Mouse (Mus musculus) spleen, embryonic (tissue): ENCODE data around the gene Rasgef1a.

Experiments
- CTCF ChIA-PET: fragments of 350-600 bp; sonication (Branson Sonifier 250); formaldehyde crosslinking; loops from one replicate; lab custom pipeline; 2022; lab: Charles Lee

Gene Rasgef1a

DNA sequence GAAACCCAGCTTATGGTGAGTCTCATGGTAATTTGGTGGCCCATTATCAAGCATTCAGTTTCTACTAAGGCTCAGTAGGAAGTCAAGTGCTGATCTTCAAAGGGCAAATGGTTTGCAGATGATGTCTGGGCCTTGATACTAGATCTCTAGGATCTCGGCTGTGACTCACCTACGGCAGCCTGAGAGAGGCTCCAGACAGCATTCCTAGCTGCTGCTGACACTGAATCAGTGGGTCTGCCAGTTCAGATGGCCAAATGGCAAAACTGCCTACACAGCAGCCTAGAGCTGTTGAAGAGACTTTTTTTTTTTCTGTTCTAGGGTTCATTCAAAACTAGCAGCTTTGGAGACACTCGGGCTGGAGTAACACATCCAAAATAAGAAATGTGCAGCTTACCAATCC is 15.8 kb downstream of the Rasgef1a start:
- CTCF ChIA-PET = no interaction called here

DNA sequence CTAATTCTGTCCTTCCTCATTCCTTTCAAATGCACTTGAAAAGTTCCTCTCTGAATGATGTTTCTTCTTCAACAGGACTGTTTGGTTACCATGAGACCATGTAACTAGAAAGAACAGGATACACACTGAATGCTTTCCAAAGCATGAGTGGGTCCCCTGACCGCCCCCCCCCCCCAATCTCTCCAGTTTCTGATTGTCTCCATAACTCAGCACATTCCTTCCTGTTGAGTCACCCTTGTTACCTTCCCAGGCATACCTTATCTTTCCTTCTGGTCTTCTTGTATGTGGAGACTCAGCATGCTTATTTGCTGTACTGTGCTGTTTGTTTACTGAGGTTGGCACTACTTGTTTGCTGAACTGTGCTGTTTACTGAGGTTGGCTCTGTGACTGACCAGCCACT is 20.2 kb downstream of the Rasgef1a start:
- CTCF ChIA-PET = no interaction called here

DNA sequence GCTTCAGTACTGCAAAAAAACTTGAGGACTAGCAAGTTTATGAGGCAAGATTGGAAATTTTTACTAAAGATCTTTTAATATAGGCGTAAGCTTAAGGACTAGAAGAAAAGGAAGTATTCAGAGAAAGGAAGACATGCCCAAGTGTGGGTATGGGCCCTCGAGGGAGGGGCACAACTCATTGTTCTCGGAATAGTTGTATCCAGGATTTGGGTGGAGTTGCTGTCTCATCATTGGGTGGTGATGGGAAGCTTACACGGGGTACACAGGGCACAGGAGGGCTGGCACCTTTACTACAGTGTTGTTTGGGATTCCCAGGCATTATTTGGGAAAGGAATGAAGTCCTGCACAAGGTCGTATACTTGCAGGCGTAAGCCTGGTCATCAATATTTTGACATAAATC is 24.4 kb downstream of the Rasgef1a start:
- CTCF ChIA-PET = no interaction called here

DNA sequence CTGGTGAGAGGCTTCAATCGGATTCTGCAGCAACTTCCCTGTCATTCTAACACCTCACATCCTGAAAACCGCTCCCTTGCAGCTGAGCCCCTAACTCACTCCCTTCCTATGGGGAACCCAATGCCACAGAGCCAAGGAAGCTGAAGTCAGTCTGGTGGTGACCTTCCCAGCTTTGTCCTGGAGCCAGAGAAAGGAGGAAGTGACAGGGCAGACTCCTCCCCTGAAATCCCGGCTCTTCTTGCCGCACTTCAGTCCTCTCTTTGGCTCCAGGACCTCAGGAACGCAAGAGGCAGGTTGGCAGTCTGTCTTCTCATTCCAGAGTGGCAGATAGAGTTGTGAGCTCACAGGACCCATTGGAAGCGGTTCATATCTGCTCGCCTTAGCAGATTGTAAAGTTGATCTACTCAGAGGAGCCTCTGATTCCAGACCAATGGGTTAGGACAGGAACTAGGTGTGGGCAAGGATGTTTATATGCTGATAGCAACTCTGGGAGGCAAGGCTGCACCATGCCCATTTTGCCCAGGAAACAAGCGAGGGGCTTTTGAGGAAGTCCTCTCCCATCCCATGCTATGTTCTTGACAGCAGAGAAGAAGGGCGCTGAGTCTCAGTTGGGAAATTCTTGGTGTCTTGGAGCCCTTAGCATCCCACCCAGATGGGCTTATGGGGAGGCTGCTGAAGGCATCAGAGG is 25.0 kb downstream of the Rasgef1a start:
- CTCF ChIA-PET = no interaction called here

DNA sequence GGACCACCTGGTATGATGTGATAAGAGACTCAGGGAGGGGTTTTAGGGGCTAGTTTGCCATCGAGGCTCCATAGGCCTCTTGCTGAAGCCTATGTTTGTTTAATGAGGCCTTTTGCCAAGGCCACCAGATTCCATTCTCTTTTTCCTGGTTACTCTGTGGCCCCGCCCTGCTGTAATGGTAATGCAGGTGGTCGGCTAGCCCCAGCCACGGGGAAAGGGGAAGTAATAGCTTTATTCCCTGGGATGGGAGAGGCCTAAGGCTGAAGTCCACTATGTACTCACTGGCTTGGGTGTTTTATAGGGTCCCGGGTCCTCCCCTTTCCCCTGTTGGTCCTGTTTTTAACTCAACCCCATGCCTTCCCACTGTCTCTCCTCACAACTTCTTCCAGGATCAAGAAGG is 25.6 kb downstream of the Rasgef1a start:
- CTCF ChIA-PET = no interaction called here

DNA sequence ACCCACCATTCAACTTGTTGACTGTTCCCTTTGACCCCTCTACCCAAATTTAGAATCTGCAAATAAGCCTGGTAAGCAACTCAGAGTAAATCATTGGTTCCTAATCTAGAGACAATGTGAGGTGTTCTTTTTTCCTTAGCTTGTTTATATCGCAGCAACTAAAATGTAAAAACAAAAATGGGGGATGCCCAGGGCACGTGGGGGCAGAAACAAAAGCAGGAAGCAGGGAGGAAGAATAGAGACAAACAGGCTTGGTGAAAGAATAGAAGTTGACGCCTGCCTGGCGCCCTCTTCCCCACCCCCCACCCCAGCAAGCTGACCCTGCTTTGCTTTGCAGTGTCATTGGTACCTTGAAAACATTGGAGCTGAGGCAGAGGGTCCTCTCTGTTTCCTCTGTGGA is 33.9 kb downstream of the Rasgef1a start:
- CTCF ChIA-PET = no interaction called here

DNA sequence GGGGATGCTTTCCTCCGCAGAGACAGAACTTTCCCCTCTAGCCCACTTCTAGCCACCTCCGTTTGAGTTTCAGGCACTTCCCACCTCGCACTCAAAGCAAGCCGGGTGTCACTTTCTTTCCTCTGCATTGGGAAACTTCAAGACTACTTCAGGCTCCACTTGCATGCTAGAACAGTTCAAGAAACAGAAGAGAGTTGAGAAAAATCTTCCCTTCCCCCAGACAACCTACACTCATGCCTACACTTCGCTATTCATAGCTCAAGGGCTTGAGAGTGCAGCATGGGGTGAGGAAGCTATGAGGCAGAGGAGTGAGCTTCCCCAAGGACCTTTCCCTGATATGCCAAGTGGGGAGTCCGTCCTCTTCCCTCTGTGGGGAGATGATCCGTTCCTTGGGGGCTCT is 34.7 kb downstream of the Rasgef1a start:
- CTCF ChIA-PET = no interaction called here

DNA sequence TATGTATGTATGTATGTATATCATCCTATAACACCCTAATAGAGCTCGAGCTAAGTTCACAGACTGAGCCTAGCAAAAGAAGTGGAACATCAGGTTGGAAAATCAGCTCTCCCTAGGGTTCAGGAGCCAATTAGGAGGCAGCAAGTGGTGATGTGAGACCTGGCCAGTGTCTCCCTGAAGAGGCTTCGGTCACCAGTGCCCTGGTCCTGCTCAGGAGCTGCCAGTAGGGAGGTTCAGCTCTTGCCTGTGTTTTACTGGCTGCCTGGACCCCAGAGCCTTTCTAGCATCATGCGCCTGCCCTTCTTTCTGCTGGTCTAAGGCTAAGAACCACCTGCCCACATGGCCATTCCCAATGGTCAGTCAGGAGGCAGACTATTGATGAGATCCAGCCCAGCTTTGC is 35.3 kb downstream of the Rasgef1a start:
- CTCF ChIA-PET = no interaction called here

DNA sequence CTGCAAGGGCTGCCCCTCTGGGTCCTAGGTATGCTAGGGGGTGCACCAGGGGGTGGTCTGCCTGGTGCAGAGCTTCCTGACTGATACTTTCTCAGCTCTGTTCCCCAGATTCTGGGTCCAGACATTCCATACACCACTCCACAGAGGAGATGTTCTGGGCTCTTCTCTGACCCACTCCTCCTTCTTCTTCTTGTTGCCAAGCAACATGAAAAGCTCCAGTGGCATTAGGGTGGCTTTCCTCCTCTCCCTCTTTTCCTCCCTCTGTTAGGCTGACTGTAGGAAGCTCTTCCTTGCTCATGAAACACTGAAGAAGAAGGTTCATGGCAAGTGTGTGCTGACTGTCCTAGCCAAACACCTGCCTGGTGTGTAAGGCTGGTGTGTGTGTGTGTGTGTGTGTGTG is 35.7 kb downstream of the Rasgef1a start:
- CTCF ChIA-PET = no interaction called here

DNA sequence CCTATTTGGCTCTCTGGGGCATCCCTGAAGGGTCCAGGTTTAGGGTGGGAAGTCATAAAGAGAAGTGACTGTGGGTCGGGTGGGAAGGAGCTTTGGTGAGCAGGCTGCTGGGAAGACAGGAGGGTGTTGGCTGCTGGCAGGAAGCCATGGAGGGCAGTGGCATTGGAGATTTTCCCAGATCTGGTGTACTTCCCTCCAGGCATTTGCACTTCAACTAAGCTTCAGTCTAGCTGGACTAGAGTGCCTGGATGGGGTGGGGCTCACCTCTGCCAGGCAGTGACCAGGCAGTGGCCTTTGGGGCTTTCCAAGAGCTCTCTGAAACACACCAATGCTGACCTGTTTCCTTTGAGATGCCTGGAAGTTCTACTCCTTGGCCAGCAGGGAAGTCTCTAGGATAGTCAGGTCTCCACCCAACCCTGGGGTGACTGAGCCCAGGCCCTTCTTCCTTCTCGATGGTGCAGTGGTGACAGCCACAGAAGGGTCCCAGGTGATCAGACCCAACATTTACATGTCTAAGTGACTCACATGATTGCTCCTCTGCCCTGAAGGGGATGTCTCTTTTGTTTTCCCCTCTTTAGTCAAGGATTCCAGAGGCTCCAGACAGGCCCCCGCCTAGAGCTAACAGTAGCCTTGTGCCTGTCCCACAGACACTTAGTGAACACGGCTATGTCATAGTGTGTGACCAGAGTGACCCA is 36.7 kb downstream of the Rasgef1a start:
- CTCF ChIA-PET = interaction anchor here (0.6 kb wide), 1 partner anchor 1436 kb away, joined by 24 read pairs; no protein-coding TSS in a partner anchor

DNA sequence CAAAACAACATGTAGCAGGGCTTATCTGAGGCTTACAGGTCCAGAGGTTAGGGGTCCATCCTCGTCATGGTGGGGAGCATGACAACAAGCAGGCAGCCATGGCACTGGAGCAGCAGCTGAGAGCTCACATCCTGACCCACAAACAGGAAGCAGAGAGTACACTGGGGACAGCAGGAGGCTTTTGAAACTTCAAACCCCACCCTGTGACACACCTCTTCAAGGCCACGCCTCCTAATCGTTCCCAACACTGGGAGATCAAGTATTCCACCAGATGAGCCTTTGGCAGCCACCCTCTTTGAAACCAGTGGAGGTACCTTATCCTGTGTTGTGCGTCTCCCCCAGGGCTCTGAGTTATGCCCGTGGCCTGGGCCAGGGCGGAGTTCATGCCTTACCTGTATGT is 38.5 kb downstream of the Rasgef1a start:
- CTCF ChIA-PET = no interaction called here

DNA sequence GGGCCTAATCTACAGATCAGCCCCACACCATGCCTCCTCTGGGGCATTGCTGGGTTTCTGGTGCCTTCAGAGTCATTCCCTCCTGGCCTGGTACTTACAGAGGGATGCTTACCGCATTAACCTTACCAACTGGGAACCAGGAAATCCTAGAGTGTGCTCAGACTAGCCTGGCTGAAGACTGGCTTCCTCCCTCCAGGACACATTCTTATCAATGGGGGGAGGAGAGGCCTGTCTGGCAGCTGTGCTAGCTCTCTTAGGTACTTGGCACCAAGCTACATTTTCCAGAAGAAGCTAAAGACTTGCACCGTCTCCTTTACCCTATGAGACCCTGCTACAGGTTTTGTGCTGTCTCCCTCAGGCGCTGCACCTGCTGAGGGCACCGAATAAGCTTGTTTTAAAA is 40.2 kb downstream of the Rasgef1a start:
- CTCF ChIA-PET = no interaction called here

DNA sequence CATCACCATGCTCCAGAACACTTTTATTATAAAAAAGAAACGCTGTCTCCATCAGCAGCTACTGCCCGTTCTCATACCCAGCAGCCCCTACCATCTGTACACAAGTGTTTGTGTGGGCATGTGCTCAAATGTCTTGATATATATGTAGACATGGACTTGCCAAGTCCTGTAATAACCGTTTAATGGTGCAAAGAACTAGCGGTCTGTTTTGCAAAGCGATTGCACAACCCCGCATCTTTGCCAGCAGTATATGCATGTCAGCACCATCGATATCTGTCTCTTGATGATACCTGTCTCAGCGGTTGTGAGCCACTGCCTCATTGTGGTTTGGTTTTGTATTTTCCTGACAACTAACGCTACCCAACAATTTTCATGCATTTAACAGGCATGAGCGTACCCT is 44.0 kb downstream of the Rasgef1a start:
- CTCF ChIA-PET = no interaction called here

DNA sequence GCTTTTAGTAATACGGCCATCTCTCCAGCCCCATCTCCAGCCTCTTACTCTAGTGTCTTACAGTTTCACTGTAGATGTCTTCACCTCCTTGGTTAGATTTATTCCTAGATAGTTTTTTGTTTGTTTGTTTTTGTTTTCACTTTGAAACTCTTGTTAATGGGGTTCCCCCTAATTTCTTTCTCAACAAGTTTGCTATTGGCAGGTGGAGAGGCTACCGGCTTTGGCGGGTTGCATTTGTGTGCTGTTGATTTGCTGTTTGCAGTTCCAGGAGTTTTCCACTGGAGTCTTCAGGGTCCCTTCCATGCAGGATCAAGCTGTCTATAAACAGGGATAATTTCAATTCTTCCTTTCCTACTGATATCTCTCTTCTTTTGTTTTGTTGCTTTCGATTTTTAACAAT is 50.0 kb downstream of the Rasgef1a start:
- CTCF ChIA-PET = no interaction called here

DNA sequence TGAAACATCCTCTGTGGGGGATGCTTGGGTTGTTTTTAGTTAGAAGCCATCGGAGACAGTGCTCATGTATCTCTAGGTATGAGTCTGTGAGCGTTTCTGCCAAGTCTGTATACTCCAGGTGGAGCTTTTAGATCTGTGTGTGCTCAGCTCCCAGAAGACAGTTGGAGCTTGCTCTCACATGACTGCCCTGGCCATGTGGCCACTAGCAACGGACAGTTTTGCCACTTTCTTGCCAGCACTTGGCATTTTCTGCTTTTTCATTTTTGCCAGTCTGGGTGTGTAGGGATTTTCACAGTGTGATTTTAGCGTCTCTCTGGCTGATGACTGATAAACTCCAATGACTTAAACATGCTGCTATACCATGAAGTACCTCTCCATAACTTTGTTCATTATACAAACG is 52.0 kb downstream of the Rasgef1a start:
- CTCF ChIA-PET = no interaction called here

DNA sequence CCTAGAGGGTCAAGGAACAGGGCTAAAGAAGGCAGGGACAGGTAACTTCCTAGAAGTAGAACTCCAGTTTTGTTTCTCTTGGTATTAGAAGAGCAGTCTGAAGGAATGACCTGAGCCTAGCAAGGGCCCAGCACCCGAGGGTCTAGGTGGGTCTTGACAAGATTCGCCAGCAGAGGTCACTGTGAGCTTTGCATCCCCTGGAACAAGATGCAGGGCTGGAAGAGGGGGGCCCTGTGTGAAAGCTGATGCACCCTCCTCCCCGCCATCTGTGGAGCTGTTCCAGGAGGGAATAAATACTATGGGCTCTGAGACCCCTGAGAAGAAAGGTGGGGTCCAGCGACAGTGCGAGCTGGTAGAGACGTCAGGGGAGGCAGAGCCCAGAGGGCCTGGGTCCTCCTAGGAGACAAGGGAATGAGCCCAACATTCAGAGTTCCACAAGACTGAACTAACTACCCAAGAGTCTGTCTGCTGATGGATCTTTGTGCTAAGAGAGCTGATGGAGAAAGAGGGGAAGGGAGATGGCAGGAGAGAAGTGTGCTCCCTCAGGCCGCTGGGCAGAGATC is 53.8 kb downstream of the Rasgef1a start:
- CTCF ChIA-PET = no interaction called here

DNA sequence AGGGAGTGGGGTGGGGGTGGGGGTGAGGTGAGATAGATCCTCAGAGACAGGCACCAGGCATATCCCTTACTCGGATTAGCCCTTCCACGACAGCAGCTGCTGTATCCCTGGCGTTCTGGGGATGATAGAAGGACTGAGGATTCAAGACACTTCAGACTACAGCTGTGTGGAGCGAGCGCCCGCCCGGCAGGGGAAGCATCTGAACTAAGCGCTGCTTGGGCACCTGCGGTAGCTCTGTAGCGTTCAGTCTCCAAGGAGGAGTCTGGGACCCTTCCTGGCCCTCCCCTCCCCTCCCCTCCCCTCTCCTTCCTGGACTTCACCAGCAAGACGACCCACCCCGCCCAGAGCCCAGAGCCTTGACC is 54.6 kb downstream of the Rasgef1a start:
- CTCF ChIA-PET = no interaction called here

DNA sequence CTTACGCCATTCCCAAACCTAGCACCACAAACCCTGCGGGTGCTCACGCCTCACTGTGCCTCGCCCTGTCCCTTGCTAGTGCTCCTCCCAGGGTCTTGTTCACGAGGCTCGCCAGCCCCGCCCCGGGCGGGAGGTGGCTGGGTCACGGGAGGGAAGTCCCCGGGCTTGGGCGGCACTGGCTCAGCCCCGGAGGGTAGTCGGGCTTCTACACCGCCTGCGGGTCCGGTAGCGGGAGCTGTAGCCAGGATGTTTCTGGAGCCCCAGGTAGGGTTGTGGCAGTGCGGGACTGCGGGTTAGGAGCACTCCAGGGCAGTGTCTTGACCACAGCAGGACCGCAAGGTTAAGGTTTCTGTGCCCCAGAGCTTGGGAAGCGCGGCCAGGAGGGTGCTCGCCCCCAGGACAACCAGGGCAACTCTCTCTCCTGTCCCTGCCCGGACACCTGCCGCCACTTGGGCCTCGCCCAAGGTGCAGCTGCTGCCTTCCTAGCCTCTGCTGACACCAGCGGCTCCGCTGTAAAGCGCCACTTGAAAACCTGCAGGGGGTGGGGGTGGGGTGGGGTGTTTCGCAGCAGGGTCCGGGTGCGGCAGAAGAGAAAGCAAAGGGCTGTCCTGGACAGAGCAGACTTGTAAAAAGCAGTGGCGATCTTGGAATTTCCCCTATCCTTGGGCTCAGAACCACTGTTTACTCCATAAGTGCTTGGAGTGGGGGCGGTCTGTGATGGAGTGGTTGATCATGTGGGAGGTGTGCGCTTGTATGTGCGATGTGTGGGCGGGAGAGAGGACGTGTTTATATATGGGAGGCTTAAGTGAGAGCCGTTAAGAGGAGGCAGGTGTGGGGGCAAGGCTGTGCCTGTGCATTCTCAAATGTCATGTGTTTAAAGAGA is 55.2 kb downstream of the Rasgef1a start:
- CTCF ChIA-PET = no interaction called here

DNA sequence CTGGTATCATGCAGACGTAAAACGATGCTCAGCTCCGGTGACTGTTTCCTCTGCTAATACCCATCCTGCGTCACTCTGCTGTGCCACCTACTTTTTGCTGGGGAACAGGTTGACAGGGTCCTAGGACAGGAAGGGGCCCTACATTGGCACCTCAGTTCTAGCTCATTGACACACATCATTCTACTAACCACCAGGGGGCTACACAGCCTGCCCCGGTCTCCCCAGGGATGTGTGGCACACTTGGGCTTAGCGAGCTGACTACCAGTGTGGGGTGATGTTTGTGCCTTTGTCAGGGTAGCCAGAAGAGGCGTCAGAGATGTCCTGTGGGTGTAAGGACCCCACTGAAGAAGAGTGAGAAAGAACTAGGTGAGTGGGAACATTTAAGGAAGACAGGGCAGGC is 56.5 kb downstream of the Rasgef1a start:
- CTCF ChIA-PET = no interaction called here

DNA sequence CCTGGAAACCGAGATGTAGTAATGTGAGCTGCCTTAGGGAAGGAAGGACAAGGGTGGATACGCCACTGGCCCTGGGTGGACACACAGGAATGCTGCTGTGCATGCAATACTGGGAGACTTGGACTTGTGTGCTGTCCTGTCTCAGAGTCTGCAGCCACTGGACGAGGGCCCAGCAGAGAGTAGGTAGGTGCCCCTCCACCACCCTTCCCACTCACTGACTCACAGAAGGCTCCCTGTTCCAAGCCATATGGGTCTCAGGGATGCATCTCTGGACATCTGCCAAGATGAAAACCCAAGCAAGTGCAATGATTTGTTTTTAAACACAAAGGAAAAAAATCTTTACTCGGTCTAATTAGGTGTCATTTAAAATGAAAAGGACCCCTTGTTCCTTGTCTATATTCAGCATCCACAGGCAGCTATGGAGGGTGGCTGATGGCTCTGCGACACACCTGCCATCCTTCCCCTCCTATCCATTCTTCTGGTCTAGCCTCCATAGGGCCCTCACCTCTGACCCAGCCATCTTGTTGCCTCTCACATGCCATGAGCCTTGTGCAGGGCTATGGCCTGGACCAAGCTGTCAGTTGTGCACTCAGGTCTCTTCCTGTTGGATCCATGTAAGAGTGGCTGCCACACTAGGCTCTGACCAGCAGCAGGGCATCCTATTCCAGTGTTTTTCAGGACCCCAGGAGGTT is 59.2 kb downstream of the Rasgef1a start:
- CTCF ChIA-PET = no interaction called here

DNA sequence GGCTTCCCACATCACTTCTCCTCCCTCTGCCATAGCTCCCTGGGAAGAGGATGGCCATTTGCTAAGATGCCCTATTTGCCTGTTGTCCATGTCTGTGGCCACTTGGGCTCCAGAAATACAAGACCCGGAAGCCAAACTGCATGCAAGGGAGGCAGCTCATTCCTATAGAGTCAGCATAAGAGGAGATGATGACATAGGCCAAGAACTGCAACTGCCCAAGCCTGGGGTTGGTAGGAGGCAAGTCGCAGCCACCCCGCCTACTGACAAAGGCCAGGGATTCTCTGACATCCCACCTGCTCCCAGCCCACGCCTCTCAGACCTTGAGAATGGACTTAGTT is 59.7 kb downstream of the Rasgef1a start:
- CTCF ChIA-PET = no interaction called here

DNA sequence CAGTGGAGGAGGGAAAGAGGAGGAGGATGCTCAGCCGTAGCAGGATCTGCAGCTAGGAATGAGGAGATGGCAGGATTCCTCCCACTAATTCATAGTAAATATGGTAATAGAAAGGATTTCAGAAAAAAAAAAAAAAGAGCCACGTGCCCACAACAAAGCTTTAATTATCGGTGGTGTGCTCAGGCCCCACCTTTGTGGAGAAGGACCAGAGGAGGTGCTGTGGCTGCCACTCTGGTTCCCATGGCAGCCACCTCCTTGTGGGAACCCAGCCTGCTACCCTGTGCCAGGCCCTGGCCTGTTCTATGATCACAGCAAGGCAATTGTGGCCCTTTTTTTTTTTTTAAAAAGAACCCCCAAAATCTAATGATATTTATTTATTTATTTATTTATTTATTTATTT is 60.2 kb downstream of the Rasgef1a start:
- CTCF ChIA-PET = no interaction called here
